Mouse (Mus musculus): ENCODE results near the gene Dcaf15. TPM values are rescaled to one million over a fixed set of nuclear protein-coding genes. Genes with fewer than 3 reads are reported as not detected.

Gene Dcaf15
- polyA plus RNA-seq, 1 experiment from 2014 or later, result 17.4 TPM

GRCm38 (mm10) chr8:84084341-84085115 is 20.0 kb downstream of the Dcaf15 start:
- Histone ChIP-seq H3K36me3 (replicated peaks; ENCODE audit: control insufficient read depth, insufficient read depth) (peaks cover 95% of the 10 kb centered on the region), H3K4me1 (replicated peaks; ENCODE audit: control insufficient read depth, insufficient read depth, low read length) (no peaks in the 10 kb centered on the region), H3K9ac (peak overlapping the region; percentile 16), H3K4me3 (replicated peaks; ENCODE audit: low read length) (no peak overlapping the region), H3K9me3 (ENCODE audit: control insufficient read depth, low read length) (no peaks in the 10 kb centered on the region), H3K27me3 (ENCODE audit: control insufficient read depth, insufficient read depth, low read length) (no peaks in the 10 kb centered on the region), H3K4me2 (replicated peaks) (no peak overlapping the region), H3K27ac (no peak overlapping the region)
- DNase-seq (ENCODE audit: low spot score) (no peak), ATAC-seq (ENCODE audit: low FRiP score) (no peak)
- WGBS, result 30% methylated on average over 42 of the region's 42 CpGs

- 19% methylated on average over 8 of the region's 8 CpGs for WGBS
- Histone ChIP-seq H3K4me2 (replicated peaks) (no peak overlapping the region), H3K27me3 (ENCODE audit: control insufficient read depth, insufficient read depth, low read length) (no peaks in the 10 kb centered on the region), H3K36me3 (replicated peaks; ENCODE audit: control insufficient read depth, insufficient read depth) (peaks cover 94% of the 10 kb centered on the region), H3K4me1 (replicated peaks; ENCODE audit: control insufficient read depth, insufficient read depth, low read length) (no peaks in the 10 kb centered on the region), H3K9ac (peak overlapping the region; percentile 16; the same call in 1 of the 2 replicates), H3K27ac (no peak overlapping the region), H3K9me3 (ENCODE audit: control insufficient read depth, low read length) (no peaks in the 10 kb centered on the region), H3K4me3 (replicated peaks; ENCODE audit: low read length) (no peak overlapping the region)
- DNase-seq (ENCODE audit: low spot score) (peak; percentile 34), ATAC-seq (ENCODE audit: low FRiP score) (no peak)
Measured at GRCm38 (mm10) chr8:84083829-84084241, 20.7 kb downstream of the Dcaf15 start.

DNA sequence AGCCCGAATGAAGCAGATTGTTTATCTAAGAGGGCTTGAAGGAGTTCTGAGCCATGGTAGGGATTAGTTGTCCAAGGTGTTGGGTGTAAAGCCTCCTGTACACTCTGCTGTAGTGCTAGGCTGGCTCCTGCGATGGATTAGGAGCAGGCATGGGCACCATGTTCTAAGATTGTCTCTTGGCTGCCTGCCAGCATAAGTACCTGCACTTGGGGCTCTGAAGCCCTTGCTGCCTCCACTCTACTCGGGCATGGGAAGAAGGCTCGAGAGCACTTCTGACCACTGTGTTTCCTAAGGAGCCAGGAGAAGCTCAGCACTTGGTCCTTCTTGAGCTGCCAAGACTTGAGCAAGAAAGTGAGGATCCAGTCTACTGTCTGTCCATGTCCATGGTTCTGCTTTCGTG is 25.4 kb downstream of the Dcaf15 start:
- H3K9me3 ChIP-seq (ENCODE audit: control insufficient read depth, low read length), result no peaks in the 10 kb centered on the region
- ATAC-seq (ENCODE audit: low FRiP score) (no peak), DNase-seq (ENCODE audit: low spot score) (no peak)
- no peak overlapping the region for H3K9ac ChIP-seq
- 93% methylated on average over 5 of the region's 5 CpGs for WGBS
- no peak overlapping the region for H3K4me3 ChIP-seq (replicated peaks; ENCODE audit: low read length)
- H3K36me3 ChIP-seq (replicated peaks; ENCODE audit: control insufficient read depth, insufficient read depth), result peaks cover 72% of the 10 kb centered on the region
- no peaks in the 10 kb centered on the region for H3K27me3 ChIP-seq (ENCODE audit: control insufficient read depth, insufficient read depth, low read length)
- no peak overlapping the region for H3K4me2 ChIP-seq (replicated peaks)
- H3K4me1 ChIP-seq (replicated peaks; ENCODE audit: control insufficient read depth, insufficient read depth, low read length), result no peaks in the 10 kb centered on the region
- H3K27ac ChIP-seq, result no peak overlapping the region

DNA sequence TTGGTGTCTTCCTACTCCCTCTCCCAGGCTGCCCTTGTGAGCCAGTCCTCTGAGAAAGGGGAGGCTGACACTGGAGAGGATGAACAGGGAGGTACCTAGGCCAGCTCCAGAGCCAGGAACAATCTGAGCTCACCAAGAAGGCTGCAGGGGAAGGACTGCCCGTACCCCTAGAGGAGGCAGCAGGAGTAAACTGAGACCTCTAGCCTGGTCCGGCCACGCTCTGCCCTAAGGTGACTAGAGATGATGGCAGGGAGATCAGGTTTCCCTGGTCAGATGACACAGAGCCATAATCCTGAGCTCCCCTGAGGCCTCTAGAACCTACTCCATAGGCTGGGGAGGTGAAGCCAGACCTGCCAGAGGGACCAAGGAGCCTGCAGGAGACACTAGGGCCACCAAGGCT is 27.7 kb downstream of the Dcaf15 start:
- Histone ChIP-seq H3K36me3 (replicated peaks; ENCODE audit: control insufficient read depth, insufficient read depth) (peaks cover 51% of the 10 kb centered on the region), H3K4me1 (replicated peaks; ENCODE audit: control insufficient read depth, insufficient read depth, low read length) (peaks cover 12% of the 10 kb centered on the region), H3K27ac (no peak overlapping the region), H3K9ac (no peak overlapping the region), H3K4me3 (replicated peaks; ENCODE audit: low read length) (no peak overlapping the region), H3K27me3 (ENCODE audit: control insufficient read depth, insufficient read depth, low read length) (no peaks in the 10 kb centered on the region), H3K9me3 (ENCODE audit: control insufficient read depth, low read length) (no peaks in the 10 kb centered on the region), H3K4me2 (replicated peaks) (no peak overlapping the region)
- 97% methylated on average over 3 of the region's 3 CpGs for WGBS
- no peak for ATAC-seq (ENCODE audit: low FRiP score)
- no peak for DNase-seq (ENCODE audit: low spot score)

- no peak overlapping the region for H3K4me2 ChIP-seq (replicated peaks)
- H3K27me3 ChIP-seq (ENCODE audit: control insufficient read depth, insufficient read depth, low read length), result no peaks in the 10 kb centered on the region
- H3K27ac ChIP-seq, result no peak overlapping the region
- H3K9ac ChIP-seq, result no peak overlapping the region
- H3K4me3 ChIP-seq (replicated peaks; ENCODE audit: low read length), result no peak overlapping the region
- WGBS, result 96% methylated on average over 1 of the region's 1 CpGs
- H3K9me3 ChIP-seq (ENCODE audit: control insufficient read depth, low read length), result no peaks in the 10 kb centered on the region
- ATAC-seq (ENCODE audit: low FRiP score) (no peak), DNase-seq (ENCODE audit: low spot score) (no peak)
- H3K36me3 ChIP-seq (replicated peaks; ENCODE audit: control insufficient read depth, insufficient read depth), result peaks cover 47% of the 10 kb centered on the region
- H3K4me1 ChIP-seq (replicated peaks; ENCODE audit: control insufficient read depth, insufficient read depth, low read length), result peaks cover 12% of the 10 kb centered on the region
Measured at GRCm38 (mm10) chr8:84076412-84076811, 28.2 kb downstream of the Dcaf15 start.

DNA sequence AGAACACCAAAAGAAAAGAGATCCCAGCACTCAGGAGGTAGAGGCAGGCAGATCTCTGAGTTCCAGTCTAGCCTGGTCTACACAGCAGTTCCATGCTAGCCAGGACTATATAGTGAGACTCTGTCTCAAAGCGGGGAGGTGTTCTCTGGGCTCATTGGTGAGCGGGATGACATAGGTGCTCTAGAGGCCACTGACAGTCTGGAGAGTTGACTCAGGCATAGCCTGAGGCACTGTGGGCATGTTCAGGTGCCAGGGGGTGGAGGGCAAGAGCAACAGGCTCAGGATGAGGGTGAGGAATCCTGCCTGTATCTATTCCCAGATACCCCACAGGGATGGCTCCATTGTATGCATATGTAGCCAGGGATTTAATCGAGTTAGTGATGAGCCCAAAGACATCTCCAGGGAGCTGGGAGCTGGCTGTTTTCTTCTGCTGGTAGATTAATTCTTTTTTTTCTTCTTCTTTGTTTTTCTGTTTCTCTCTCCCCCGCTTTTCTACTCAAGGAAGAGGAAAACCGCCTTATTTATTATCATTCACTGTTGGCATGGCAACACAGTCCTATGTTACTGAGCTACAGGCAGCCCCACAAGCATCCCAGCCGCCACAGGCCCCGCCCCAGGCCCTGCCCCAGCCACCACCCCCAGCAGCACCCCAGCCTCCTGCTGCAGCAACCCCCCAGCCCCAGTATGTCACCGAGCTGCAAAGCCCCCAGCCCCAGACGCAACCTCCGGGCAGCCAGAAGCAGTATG is 31.2 kb downstream of the Dcaf15 start:
- DNase-seq (ENCODE audit: low spot score) (no peak), ATAC-seq (ENCODE audit: low FRiP score) (no peak)
- no peak overlapping the region for H3K4me3 ChIP-seq (replicated peaks; ENCODE audit: low read length)
- no peaks in the 10 kb centered on the region for H3K27me3 ChIP-seq (ENCODE audit: control insufficient read depth, insufficient read depth, low read length)
- peak overlapping the region; percentile 46 for H3K9ac ChIP-seq
- 33% methylated on average over 10 of the region's 10 CpGs for WGBS
- peak overlapping the region; percentile 75 for H3K27ac ChIP-seq
- H3K36me3 ChIP-seq (replicated peaks; ENCODE audit: control insufficient read depth, insufficient read depth), result peaks cover 22% of the 10 kb centered on the region
- H3K4me1 ChIP-seq (replicated peaks; ENCODE audit: control insufficient read depth, insufficient read depth, low read length), result peaks cover 23% of the 10 kb centered on the region
- no peaks in the 10 kb centered on the region for H3K9me3 ChIP-seq (ENCODE audit: control insufficient read depth, low read length)
- peak overlapping the region; percentile 17; the same call in 1 of the 2 replicates for H3K4me2 ChIP-seq (replicated peaks)

DNA sequence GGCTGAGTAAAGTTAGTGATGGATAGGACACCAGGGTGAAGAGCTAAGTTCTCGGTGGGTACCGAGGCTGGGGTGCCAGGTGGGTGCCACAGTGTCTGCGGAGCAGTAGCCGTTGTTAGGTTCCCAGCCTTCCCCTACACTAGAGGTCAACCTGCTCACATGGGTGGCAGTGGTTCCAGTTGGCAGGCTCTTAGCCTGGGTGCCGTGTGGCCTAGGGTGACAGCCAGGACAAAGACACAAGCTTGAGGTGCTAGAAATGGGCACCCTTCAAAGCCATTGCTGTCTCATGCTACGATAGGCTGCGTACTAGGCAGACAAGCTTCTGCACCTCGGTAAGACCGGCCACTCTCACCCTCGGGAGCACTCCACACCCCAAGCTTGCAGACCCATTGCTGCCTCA is 32.2 kb downstream of the Dcaf15 start:
- Histone ChIP-seq H3K9ac (no peak overlapping the region), H3K4me2 (replicated peaks) (no peak overlapping the region), H3K4me1 (replicated peaks; ENCODE audit: control insufficient read depth, insufficient read depth, low read length) (peaks cover 32% of the 10 kb centered on the region), H3K4me3 (replicated peaks; ENCODE audit: low read length) (no peak overlapping the region), H3K27ac (no peak overlapping the region), H3K36me3 (replicated peaks; ENCODE audit: control insufficient read depth, insufficient read depth) (peaks cover 22% of the 10 kb centered on the region), H3K27me3 (ENCODE audit: control insufficient read depth, insufficient read depth, low read length) (no peaks in the 10 kb centered on the region), H3K9me3 (ENCODE audit: control insufficient read depth, low read length) (no peaks in the 10 kb centered on the region)
- 84% methylated on average over 10 of the region's 10 CpGs for WGBS
- ATAC-seq (ENCODE audit: low FRiP score) (no peak), DNase-seq (ENCODE audit: low spot score) (no peak)

DNA sequence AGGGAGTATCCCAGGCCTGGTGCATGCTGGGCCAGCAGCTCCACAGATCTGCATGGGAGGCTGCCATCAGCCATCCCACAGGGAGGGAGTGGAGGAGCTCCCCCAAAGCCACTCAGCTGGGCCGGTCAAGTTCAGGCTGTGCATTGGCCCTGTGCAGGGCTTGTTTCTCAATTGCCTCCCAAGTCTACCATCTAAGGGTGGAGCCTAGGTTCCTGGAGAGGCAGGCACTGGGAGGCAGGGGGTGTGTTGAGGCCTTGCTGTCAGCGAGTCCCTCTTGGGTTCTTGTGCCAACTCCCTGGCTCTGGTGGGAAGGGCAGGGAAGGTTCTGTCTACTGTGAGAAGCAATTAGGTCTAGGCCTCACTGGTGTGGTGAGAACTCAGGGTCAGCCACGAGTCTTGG is 32.6 kb downstream of the Dcaf15 start:
- DNase-seq (ENCODE audit: low spot score) (no peak), ATAC-seq (ENCODE audit: low FRiP score) (no peak)
- Histone ChIP-seq H3K9ac (no peak overlapping the region), H3K4me3 (replicated peaks; ENCODE audit: low read length) (no peak overlapping the region), H3K9me3 (ENCODE audit: control insufficient read depth, low read length) (no peaks in the 10 kb centered on the region), H3K36me3 (replicated peaks; ENCODE audit: control insufficient read depth, insufficient read depth) (peaks cover 20% of the 10 kb centered on the region), H3K4me1 (replicated peaks; ENCODE audit: control insufficient read depth, insufficient read depth, low read length) (peaks cover 32% of the 10 kb centered on the region), H3K27me3 (ENCODE audit: control insufficient read depth, insufficient read depth, low read length) (no peaks in the 10 kb centered on the region), H3K4me2 (replicated peaks) (no peak overlapping the region), H3K27ac (no peak overlapping the region)
- WGBS, result 72% methylated on average over 3 of the region's 3 CpGs

DNA sequence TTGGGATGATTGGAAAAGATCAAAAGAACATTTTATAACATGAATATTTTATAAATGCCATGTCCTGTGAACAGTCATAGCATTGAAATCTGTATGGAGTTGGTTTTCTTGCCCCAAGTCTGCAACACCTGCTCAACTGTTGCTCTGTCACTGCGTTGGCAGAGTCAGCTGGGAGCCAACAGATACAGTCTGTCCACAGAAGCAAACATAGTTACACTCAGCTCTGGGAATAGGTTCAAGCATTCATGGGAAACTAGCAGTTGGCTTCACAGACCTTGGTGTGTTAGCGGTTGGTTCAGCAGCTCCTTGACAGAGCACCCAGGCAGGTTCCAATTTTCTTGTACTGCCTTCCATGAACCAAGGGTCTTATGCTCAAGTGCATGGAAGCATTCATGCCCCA is 33.9 kb downstream of the Dcaf15 start:
- 93% methylated on average over 2 of the region's 2 CpGs for WGBS
- no peak overlapping the region for H3K27ac ChIP-seq
- no peaks in the 10 kb centered on the region for H3K27me3 ChIP-seq (ENCODE audit: control insufficient read depth, insufficient read depth, low read length)
- DNase-seq (ENCODE audit: low spot score), result no peak
- no peaks in the 10 kb centered on the region for H3K9me3 ChIP-seq (ENCODE audit: control insufficient read depth, low read length)
- ATAC-seq (ENCODE audit: low FRiP score), result no peak
- no peak overlapping the region for H3K4me2 ChIP-seq (replicated peaks)
- no peak overlapping the region for H3K4me3 ChIP-seq (replicated peaks; ENCODE audit: low read length)
- H3K9ac ChIP-seq, result no peak overlapping the region
- H3K4me1 ChIP-seq (replicated peaks; ENCODE audit: control insufficient read depth, insufficient read depth, low read length), result peaks cover 32% of the 10 kb centered on the region
- H3K36me3 ChIP-seq (replicated peaks; ENCODE audit: control insufficient read depth, insufficient read depth), result peaks cover 16% of the 10 kb centered on the region
